Mouse (Mus musculus) CD4-positive naive resting alpha-beta T cell, adult 76 days (primary cell): ENCODE measurements around the gene Zfp773. TPM values are rescaled to one million over a fixed set of nuclear protein-coding genes. Genes with fewer than 3 reads are reported as not detected.

Source experiments
- total RNA-seq: library from RNA; stranded (reverse); gene quantifications from one replicate; pipeline ENCODE4 v1.2.4, GENCODE M21; 2023

Zfp773 gene
- total RNA-seq = 6.2 TPM

DNA sequence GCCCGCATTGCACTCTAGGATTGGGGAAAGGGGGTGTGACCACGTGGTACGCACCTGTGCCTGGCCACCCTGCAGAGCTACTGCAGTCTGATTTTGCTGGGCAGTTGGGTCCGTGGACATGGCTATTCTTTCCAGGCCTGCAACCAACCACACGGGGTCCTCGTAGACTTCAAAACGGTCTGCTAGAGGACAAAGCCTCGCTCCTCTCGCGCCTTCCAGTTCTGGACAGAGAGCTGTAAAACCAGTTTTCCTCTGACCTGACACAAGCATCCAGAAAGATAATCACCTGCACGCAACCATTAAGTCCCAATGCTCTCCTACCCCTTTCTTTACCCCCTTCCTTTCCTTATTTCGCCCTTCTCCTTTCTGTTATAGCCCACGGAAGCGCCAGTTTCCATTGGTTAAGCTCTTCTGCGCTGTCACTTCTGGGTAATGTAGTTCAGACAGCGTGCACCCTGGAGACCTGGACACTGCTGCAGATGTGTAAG is at the start of gene Zfp773:
TSS of gene Zfp773 (minus strand) at position 377 of the 488 bp plus-strand sequence.

DNA sequence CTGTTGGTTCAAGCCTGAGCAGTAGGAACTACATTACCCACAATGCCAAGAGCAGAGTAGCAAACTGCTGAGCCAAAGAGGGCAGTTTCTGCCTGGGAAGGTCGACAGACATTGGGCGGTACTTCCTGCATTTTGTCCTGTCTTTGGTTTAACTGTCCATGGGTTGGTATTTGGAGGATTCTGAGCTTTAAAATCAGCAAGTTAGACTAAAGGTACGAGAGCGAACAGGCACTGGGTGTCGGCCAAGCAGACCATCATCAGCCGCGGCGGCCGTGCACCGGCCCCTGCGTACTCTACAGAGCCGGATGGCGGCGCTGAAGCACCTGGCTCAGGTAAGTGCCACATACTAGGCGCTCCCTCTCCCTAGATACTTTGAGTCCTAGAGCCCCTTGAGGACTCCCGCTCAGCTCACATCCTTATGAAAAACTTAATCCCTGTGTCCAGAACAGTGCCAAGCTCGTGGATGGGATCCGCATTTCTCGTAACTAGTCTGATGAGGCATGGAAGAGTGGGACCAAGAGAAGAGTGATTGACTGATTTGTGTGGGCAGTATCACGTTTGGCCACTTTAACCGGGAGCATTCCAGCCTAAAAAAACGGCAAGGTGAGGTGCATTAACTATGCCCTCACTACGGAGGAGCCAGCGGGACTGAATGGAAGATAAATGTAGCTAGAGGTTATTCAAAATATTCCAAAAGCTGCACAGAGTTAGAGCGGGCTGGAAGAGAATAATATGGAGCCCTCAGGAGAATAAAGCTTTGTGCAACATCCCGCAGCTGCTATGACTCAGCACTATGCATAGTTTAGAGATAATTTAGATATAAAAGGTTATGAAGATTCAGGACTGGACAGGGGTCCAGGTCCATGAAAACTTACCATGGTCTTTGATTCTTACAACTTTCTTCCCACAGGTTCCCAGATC is 34.9 kb upstream of the Zfp773 start, which contains the start of gene Zfp418:
TSS of gene Zfp418 (plus strand) at position 104 of the 921 bp plus-strand sequence.

DNA sequence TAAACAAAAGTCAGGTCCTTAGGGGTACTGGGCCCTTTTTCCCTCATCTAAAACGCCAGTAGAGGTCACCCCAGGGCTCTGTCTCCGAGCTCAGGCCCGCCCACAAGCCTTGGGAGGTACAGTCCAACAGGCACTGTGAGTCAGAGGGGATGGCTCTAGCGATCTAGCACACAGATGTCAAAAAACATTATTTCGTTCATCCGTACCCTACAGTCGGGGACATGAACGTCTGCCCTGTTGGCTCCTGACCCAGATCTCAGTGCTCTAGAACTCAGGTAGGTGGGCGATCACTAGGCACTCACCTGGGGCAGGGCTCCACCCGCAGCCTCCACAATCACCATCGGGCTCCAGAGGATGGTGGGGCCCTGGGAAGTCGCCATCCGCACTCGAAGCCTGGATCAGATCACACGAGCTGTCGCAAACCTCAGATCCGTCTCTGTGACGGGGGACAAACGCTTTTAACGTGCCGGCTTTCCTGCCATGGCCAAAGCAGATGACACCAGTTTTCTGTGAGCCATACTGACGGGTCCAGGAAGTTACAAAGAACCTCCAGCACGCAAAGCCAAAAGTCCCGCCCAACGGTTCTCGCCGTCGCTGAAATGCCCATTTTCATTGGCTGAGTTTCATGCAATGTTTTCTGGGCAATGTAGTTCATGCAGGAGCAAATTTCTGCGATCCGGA is 15.5 kb downstream of the Zfp773 start, which contains the start of gene Zfp954:
TSS of gene Zfp954 (minus strand) at position 568 of the 681 bp plus-strand sequence.

Other genes starting within 250 kb of the Zfp773 start
- not detected for gene Aurkc, start 141.5 kb downstream of the Zfp773 start, total RNA-seq
- 37.3 TPM for gene Zfp954, start 15.3 kb downstream of the Zfp773 start, total RNA-seq
- gene Zfp418, start 34.6 kb upstream of the Zfp773 start, total RNA-seq = 2.1 TPM
- gene Zfp772, start 73.2 kb upstream of the Zfp773 start, total RNA-seq = 1.6 TPM
- not detected for gene Vmn2r29, start 110.6 kb upstream of the Zfp773 start, total RNA-seq
- 2.1 TPM for gene Gm45844, start 141.5 kb upstream of the Zfp773 start, total RNA-seq
- gene Clcn4, start 164.1 kb upstream of the Zfp773 start, total RNA-seq = 47.1 TPM
- not detected for gene Vmn2r30, start 200.9 kb upstream of the Zfp773 start, total RNA-seq
- not detected for gene Gm45783, start 237.8 kb upstream of the Zfp773 start, total RNA-seq